Comparison of ENCODE assay signal across 7 mouse cellular contexts in genomic region chr7:45204380-45205143, GRCm38 (mm10). TPM values are rescaled to one million over a fixed set of nuclear protein-coding genes. Genes with fewer than 3 reads are reported as not detected.
DNase-seq lines count a peak whose midpoint lies in the region; ATAC-seq lines count a peak whose summit lies in the region.

TSS of gene Ccdc155 (minus strand) at chr7:45204892.

- DNase-seq in brain, embryonic 18.5 days (ENCODE audit: low read depth, low spot score), result peak; percentile 91
- peak; percentile 92 for DNase-seq in liver
- DNase-seq in monocyte, adult 2 months (ENCODE audit: low read depth in 1 of 2, low spot score in 2 of 2), result peak; percentile 44 to 50
- DNase-seq in spleen, postnatal 14 days (ENCODE audit: low spot score in 2 of 2), result peak; percentile 68 to 75

- ATAC-seq in heart, embryonic 12.5 days (ENCODE audit: insufficient number of reproducible peaks, low FRiP score), result peak; percentile 88
- ATAC-seq in kidney, embryonic 16.5 days (ENCODE audit: low FRiP score, low TSS enrichment), result peak; percentile 95

- peak within 1 kb of the TSS; percentile 57 for H3K9ac ChIP-seq in heart, embryonic 12.5 days
- H3K9ac ChIP-seq in kidney, embryonic 16.5 days (replicated peaks; ENCODE audit: low read length), result peak within 1 kb of the TSS; percentile 37

- H3K9me3 ChIP-seq in erythroblast, embryonic 14.5 days (ENCODE audit: control insufficient read depth, low read length), result 0 out of 2 replicates have a peak, but pooled peaks cover 2% of the 10 kb centered on the region
- H3K9me3 ChIP-seq in heart, embryonic 12.5 days (replicated peaks), result no peaks in the 10 kb centered on the region
- H3K9me3 ChIP-seq in kidney, embryonic 16.5 days (ENCODE audit: low read length), result no peaks in the 10 kb centered on the region; the same call in 1 of the 2 replicates

- peaks cover 16% of the 10 kb centered on the region for H3K4me1 ChIP-seq in erythroblast, embryonic 14.5 days (ENCODE audit: control insufficient read depth)
- H3K4me1 ChIP-seq in heart, embryonic 12.5 days (replicated peaks), result peaks cover 9% of the 10 kb centered on the region
- no peaks in the 10 kb centered on the region for H3K4me1 ChIP-seq in kidney, embryonic 16.5 days (ENCODE audit: insufficient read depth, low read length)

- H3K27me3 ChIP-seq in erythroblast, embryonic 14.5 days (ENCODE audit: control insufficient read depth), result peaks cover 5% of the 10 kb centered on the region
- peaks cover 29% of the 10 kb centered on the region for H3K27me3 ChIP-seq in heart, embryonic 12.5 days (replicated peaks)
- H3K27me3 ChIP-seq in kidney, embryonic 16.5 days (ENCODE audit: insufficient read depth, low read length), result peaks cover 5% of the 10 kb centered on the region; the same call in 1 of the 2 replicates

- no peak within 1 kb of the TSS for H3K27ac ChIP-seq in heart, embryonic 12.5 days (ENCODE audit: poor library complexity, severe bottlenecking)
- no peak within 1 kb of the TSS for H3K27ac ChIP-seq in kidney, embryonic 16.5 days (ENCODE audit: low read length)

- H3K4me2 ChIP-seq in heart, embryonic 12.5 days, result peak within 1 kb of the TSS; percentile 68
- H3K4me2 ChIP-seq in kidney, embryonic 16.5 days (replicated peaks; ENCODE audit: low read depth, low read length), result peak within 1 kb of the TSS; percentile 60

- 8% methylated on average over 44 of the region's 44 CpGs for WGBS in heart, embryonic 12.5 days
- 9% methylated on average over 44 of the region's 44 CpGs for WGBS in kidney, embryonic 16.5 days

- H3K36me3 ChIP-seq in erythroblast, embryonic 14.5 days (ENCODE audit: control insufficient read depth), result no peaks in the 10 kb centered on the region
- H3K36me3 ChIP-seq in heart, embryonic 12.5 days, result no peaks in the 10 kb centered on the region
- H3K36me3 ChIP-seq in kidney, embryonic 16.5 days (ENCODE audit: insufficient read depth, low read length), result no peaks in the 10 kb centered on the region

- H3K4me3 ChIP-seq in erythroblast, embryonic 14.5 days (replicated peaks), result peak within 1 kb of the TSS; percentile 65
- peak within 1 kb of the TSS; percentile 47 for H3K4me3 ChIP-seq in heart, embryonic 12.5 days
- H3K4me3 ChIP-seq in kidney, embryonic 16.5 days (ENCODE audit: low read length), result peak within 1 kb of the TSS; percentile 51

RNA-seq across cellular contexts. Expression of gene Ccdc155, which starts in this region (rescaled TPM):
- polyA plus RNA-seq in erythroblast, embryonic 14.5 days (2012), result 0.05 TPM in 1 of 2 replicates, not detected in the other
- polyA plus RNA-seq in heart, embryonic 12.5 days (2016; fragmentation: Nextera tagmentation; extraction: Ambion mirVana), result 0.62 and 0.70 TPM in 2 replicates
- polyA plus RNA-seq in kidney, embryonic 16.5 days (2015; fragmentation: Nextera tagmentation; extraction: Ambion mirVana), result 0.85 and 0.86 TPM in 2 replicates

Comparison
In these comparisons a context has a peak if more than half of its experiments do, and no peak if none do; other contexts are left out.
1. Peak in ATAC-seq, H3K4me3 ChIP-seq, H3K9ac ChIP-seq and H3K4me2 ChIP-seq in heart, embryonic 12.5 days; RNA of the gene not detected or under 1 TPM.
2. Peak in ATAC-seq, H3K4me3 ChIP-seq, H3K9ac ChIP-seq and H3K4me2 ChIP-seq in kidney, embryonic 16.5 days; RNA of the gene not detected or under 1 TPM.